Mouse (Mus musculus) testis, postnatal 10 days (tissue): ENCODE measurements around the gene Igfn1.

Experiments used
- DNase-seq: peaks from one replicate; pipeline ENCODE4 v3.0.0; 2021; ENCODE audit warnings: low spot score

Igfn1 gene

GRCm38 (mm10) chr1:136006292-136006748 lies at the start of gene Igfn1:
Gene Igfn1, minus strand, starts transcription at chr1:136006342.
- no peak for DNase-seq

- no peak for DNase-seq
Observed at GRCm38 (mm10) chr1:136055771-136056170, 49.6 kb upstream of the Igfn1 start.

GRCm38 (mm10) chr1:136052547-136052946 lies 46.4 kb upstream of the Igfn1 start, which contains the start of gene Cacna1s:
Gene Cacna1s, plus strand, starts transcription at chr1:136052750.
- no peak for DNase-seq

GRCm38 (mm10) chr1:136051465-136051864 lies 45.3 kb upstream of the Igfn1 start:
- DNase-seq = peak; percentile 81

GRCm38 (mm10) chr1:136051013-136051315 lies 44.8 kb upstream of the Igfn1 start:
- no peak for DNase-seq

GRCm38 (mm10) chr1:136050312-136051012 lies 44.3 kb upstream of the Igfn1 start, which contains the start of gene Ascl5:
Gene Ascl5, plus strand, starts transcription at chr1:136050804.
- DNase-seq = no peak

GRCm38 (mm10) chr1:136047894-136048293 lies 41.8 kb upstream of the Igfn1 start:
- no peak for DNase-seq

GRCm38 (mm10) chr1:136047432-136047831 lies 41.3 kb upstream of the Igfn1 start:
- no peak for DNase-seq

- peak; percentile 82 for DNase-seq
Observed at GRCm38 (mm10) chr1:136045774-136046173, 39.6 kb upstream of the Igfn1 start.

GRCm38 (mm10) chr1:136040874-136041273 lies 34.7 kb upstream of the Igfn1 start:
- no peak for DNase-seq

GRCm38 (mm10) chr1:136040452-136040851 lies 34.3 kb upstream of the Igfn1 start:
- no peak for DNase-seq

- no peak for DNase-seq
Observed at GRCm38 (mm10) chr1:136038746-136039538, 32.8 kb upstream of the Igfn1 start.

GRCm38 (mm10) chr1:136032961-136033360 lies 26.8 kb upstream of the Igfn1 start:
- DNase-seq = no peak

GRCm38 (mm10) chr1:136031697-136032096 lies 25.6 kb upstream of the Igfn1 start:
- no peak for DNase-seq

GRCm38 (mm10) chr1:136030201-136030600 lies 24.1 kb upstream of the Igfn1 start:
- DNase-seq = no peak

GRCm38 (mm10) chr1:136018390-136019189 lies 12.4 kb upstream of the Igfn1 start:
- peak; percentile 68 for DNase-seq

GRCm38 (mm10) chr1:136017907-136018313 lies 11.8 kb upstream of the Igfn1 start:
- peak; percentile 94 for DNase-seq

GRCm38 (mm10) chr1:136017307-136017706 lies 11.2 kb upstream of the Igfn1 start:
- DNase-seq = no peak

GRCm38 (mm10) chr1:136014796-136015502 lies 8.8 kb upstream of the Igfn1 start:
- DNase-seq = no peak

GRCm38 (mm10) chr1:136013513-136013912 lies 7.4 kb upstream of the Igfn1 start:
- no peak for DNase-seq

- no peak for DNase-seq
Observed at GRCm38 (mm10) chr1:136010247-136010646, 4.1 kb upstream of the Igfn1 start.

- DNase-seq = no peak
Observed at GRCm38 (mm10) chr1:136008159-136008533, 2.0 kb upstream of the Igfn1 start.
